Mouse (Mus musculus) cortical plate, adult 2 months (tissue): ENCODE results near the gene Clip3.

ENCODE experiments used
- CTCF ChIP-seq: fragments of 200-500 bp; IDR thresholded peaks from 2 replicates; pipeline ENCODE4 v1.5.1; 2011; ENCODE audit warnings: mild to moderate bottlenecking, control low read depth, low read length; ENCODE audit not compliant: insufficient read depth; ENCODE audit errors: extremely low read depth
- POLR2A ChIP-seq: fragments of 200-500 bp; IDR thresholded peaks from 2 replicates; pipeline ENCODE4 v1.6.1; 2011; ENCODE audit warnings: mild to moderate bottlenecking, low read length, control low read depth; ENCODE audit not compliant: insufficient read depth; ENCODE audit errors: extremely low read depth

DNA sequence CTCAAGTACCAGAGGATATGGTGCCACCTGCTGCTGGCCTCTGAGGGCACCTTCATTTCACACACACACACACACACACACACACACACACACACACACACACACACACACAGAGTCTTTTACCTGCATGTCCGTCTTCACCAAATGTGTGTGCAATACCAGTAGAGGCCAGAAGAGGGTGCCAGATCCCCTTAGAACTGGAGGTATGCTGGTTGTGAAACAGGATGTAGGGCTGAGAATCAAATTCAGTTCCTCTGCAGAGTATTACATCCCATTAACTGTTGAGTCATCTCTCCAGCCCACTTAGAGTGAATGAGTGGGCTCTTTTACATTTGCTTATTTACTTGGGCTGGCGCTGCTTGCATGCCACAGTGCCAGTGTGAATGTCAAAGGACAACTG lies 33.8 kb downstream of the Clip3 start:
- TF ChIP-seq POLR2A (no peak), CTCF (peak; percentile 48; the same call in 1 of the 2 replicates)
